Mouse (Mus musculus) thymus, adult 2 months (tissue): Measurements from ENCODE around the gene Wdfy3.

Experiments
- CTCF ChIP-seq: fragments of 200-500 bp; IDR thresholded peaks from 2 replicates; pipeline ENCODE4 v1.5.1; 2012; ENCODE audit warnings: mild to moderate bottlenecking, control low read depth, low read length, moderate library complexity, borderline replicate concordance; ENCODE audit not compliant: control insufficient read depth, poor library complexity, insufficient read depth; ENCODE audit errors: extremely low read depth
- POLR2A ChIP-seq: fragments of 200-500 bp; IDR thresholded peaks from 2 replicates; pipeline ENCODE4 v1.6.1; 2012; ENCODE audit warnings: mild to moderate bottlenecking, low read length, control low read depth, moderate library complexity; ENCODE audit not compliant: control insufficient read depth, poor library complexity, insufficient read depth; ENCODE audit errors: extremely low read depth

DNA sequence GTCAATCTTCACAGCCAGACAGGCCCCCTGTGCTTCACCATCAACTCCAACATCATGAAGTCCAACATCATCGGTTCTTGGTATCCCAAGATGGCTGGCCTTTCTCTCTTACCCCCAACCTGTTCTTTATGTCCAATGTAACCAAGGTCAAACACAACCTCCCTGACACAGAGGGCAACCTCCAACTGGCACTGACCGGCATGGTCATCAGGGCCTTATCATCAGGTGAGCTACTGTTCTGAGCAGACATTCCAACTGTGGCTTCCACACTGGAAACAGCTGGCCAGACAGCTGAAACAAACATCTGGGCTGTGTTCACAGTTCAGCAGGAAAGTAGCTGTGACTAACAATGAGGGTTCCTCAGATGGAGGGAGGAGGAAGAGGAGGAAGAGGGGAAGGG is 58.8 kb downstream of the Wdfy3 start:
- no peak for TF ChIP-seq CTCF
- no peak for TF ChIP-seq POLR2A
